8 mouse cellular contexts compared by ENCODE assay signal in the genomic region with DNA sequence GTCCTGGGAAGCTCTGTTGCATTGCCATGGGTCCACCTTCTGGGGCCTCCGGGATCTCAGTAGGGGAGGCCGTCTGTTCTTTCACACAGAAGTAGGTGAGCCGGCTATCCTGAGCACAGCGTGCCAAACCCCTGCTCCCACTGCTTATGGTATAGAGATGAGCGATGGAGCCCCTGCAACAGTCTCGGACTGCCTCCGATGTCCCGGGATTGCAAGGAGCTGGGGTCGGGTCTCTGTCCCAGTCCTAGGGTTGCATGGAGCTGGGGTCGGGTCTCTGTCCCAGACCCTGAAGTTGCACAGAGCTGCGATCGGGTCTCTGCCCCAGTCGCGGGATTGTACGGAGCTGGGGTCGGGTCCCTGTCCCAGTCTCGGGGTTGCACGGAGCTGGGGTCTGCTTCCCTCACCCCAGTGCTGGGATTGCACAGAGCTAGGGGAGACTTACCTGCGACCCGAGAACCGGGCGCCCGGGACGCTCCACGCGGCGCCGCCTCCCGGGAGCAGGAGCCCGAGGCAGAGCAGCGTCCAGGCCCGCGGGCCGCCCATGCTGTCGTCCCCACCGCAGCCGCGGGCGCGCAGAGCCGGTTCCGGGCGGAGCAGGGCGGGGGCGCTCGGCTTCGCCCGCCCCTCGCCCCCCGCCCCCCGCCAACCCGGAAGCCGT. TPM values are rescaled to one million over a fixed set of nuclear protein-coding genes. Genes with fewer than 3 reads are reported as not detected.
DNase-seq lines count a peak whose midpoint lies in the region; ATAC-seq and TF ChIP-seq lines count a peak whose summit lies in the region.

Emid1 (minus strand) TSS at position 578 of the 658 bp plus-strand sequence.

- peak; percentile 39 for ATAC-seq in forebrain, embryonic 12.5 days (ENCODE audit: low FRiP score)
- 0 out of 2 replicates have a peak, but pooled peaks have one; percentile 7 for ATAC-seq in kidney, embryonic 15.5 days (replicated peaks; ENCODE audit: low FRiP score)

- peak within 1 kb of the TSS; percentile 87 for H3K4me2 ChIP-seq in forebrain, embryonic 12.5 days
- peak within 1 kb of the TSS; percentile 85 for H3K4me2 ChIP-seq in kidney, embryonic 15.5 days

- no peak for TF ChIP-seq POLR2A in kidney, adult 2 months (IDR thresholded peaks at IDR 0.05; ENCODE audit: low read depth, low read length)

- no peak for DNase-seq in kidney, adult 2 months
- DNase-seq in kidney, adult 9 months = no peak
- DNase-seq in R1 (ENCODE audit: low read depth, low spot score) = peak; percentile 48
- DNase-seq in mesoderm, embryonic 11.5 days (ENCODE audit: low read depth, low spot score) = peak; percentile 39
- DNase-seq in thymus, postnatal 36 days = peak; percentile 59 to 69
- DNase-seq in testis, postnatal 10 days (ENCODE audit: low spot score) = no peak

- peak within 1 kb of the TSS; percentile 70 for H3K9ac ChIP-seq in forebrain, embryonic 12.5 days
- H3K9ac ChIP-seq in kidney, embryonic 15.5 days = peak within 1 kb of the TSS; percentile 73

- peaks cover 10% of the 10 kb centered on the region; the same call in 1 of the 2 replicates for H3K4me1 ChIP-seq in kidney, adult 2 months (ENCODE audit: control insufficient read depth, insufficient read depth, low read length)
- peaks cover 46% of the 10 kb centered on the region for H3K4me1 ChIP-seq in forebrain, embryonic 12.5 days
- H3K4me1 ChIP-seq in kidney, embryonic 15.5 days = peaks cover 82% of the 10 kb centered on the region

- no peaks in the 10 kb centered on the region for H3K36me3 ChIP-seq in kidney, adult 2 months (ENCODE audit: control insufficient read depth, insufficient read depth, low read length)
- no peaks in the 10 kb centered on the region for H3K36me3 ChIP-seq in forebrain, embryonic 12.5 days (replicated peaks)
- H3K36me3 ChIP-seq in kidney, embryonic 15.5 days = no peaks in the 10 kb centered on the region

- H3K9me3 ChIP-seq in forebrain, embryonic 12.5 days = no peaks in the 10 kb centered on the region
- H3K9me3 ChIP-seq in kidney, embryonic 15.5 days (replicated peaks) = no peaks in the 10 kb centered on the region

- WGBS in kidney, adult 2 months = 5% methylated on average over 53 of the region's 53 CpGs
- WGBS in forebrain, embryonic 12.5 days = 0% methylated on average over 52 of the region's 53 CpGs
- WGBS in kidney, embryonic 15.5 days = under 1% methylated on average over 51 of the region's 53 CpGs

- H3K27ac ChIP-seq in kidney, adult 2 months (ENCODE audit: insufficient read depth, low read depth, low read length) = peak within 1 kb of the TSS; percentile 21
- no peak within 1 kb of the TSS for H3K27ac ChIP-seq in forebrain, embryonic 12.5 days
- H3K27ac ChIP-seq in kidney, embryonic 15.5 days = peak within 1 kb of the TSS; percentile 93

- H3K4me3 ChIP-seq in kidney, adult 2 months (ENCODE audit: insufficient read depth, low read depth, low read length) = peak within 1 kb of the TSS; percentile 48
- H3K4me3 ChIP-seq in forebrain, embryonic 12.5 days (replicated peaks) = peak within 1 kb of the TSS; percentile 57
- peak within 1 kb of the TSS; percentile 55 for H3K4me3 ChIP-seq in kidney, embryonic 15.5 days (replicated peaks)

- TF ChIP-seq CTCF in kidney, adult 2 months (conservative IDR thresholded peaks at IDR 0.05; ENCODE audit: insufficient read depth, insufficient read length, low read depth, low read length) = no peak

- H3K27me3 ChIP-seq in kidney, adult 2 months (replicated peaks; ENCODE audit: control insufficient read depth, insufficient read depth, low read length) = no peaks in the 10 kb centered on the region
- H3K27me3 ChIP-seq in forebrain, embryonic 12.5 days = peaks cover 39% of the 10 kb centered on the region
- H3K27me3 ChIP-seq in kidney, embryonic 15.5 days = no peaks in the 10 kb centered on the region

RNA-seq across cellular contexts. Expression of gene Emid1, which starts in this region (rescaled TPM):
- polyA plus RNA-seq in kidney, adult 2 months (2012; rRNA removed) = 21.9 and 23.2 TPM in 2 replicates
- polyA plus RNA-seq in forebrain, embryonic 12.5 days (2016; fragmentation: Nextera tagmentation; extraction: Ambion mirVana) = 16.0 and 18.2 TPM in 2 replicates
- polyA plus RNA-seq in kidney, embryonic 15.5 days (2015; fragmentation: Nextera tagmentation; extraction: Ambion mirVana) = 190 and 191 TPM in 2 replicates

Comparison
In these comparisons a context has a peak if more than half of its experiments do, and no peak if none do; other contexts are left out.
1. DNase-seq: peak in R1 (single experiment), mesoderm, embryonic 11.5 days (single experiment) and thymus, postnatal 36 days (2 of 2); none in kidney, adult 2 months (single experiment), kidney, adult 9 months (single experiment) and testis, postnatal 10 days (single experiment).
2. Peak in every context shown above with its lines, with median percentiles within 50 percentile points of each other: H3K4me3 ChIP-seq.